Mouse (Mus musculus) Muller cell, postnatal 12 days (primary cell): ENCODE measurements at regions not wholly inside any gene's neighbourhood (a gene's known extent, or its start where the extent isn't known, plus 50 kb on each side); places are given as distances from the start of the nearest gene placed in this dataset.
A peak's percentile ranks its signal among the peaks of the same experiment; 100 is the strongest.

Experiments
- DNase-seq: peaks from one replicate; pipeline ENCODE4 v3.0.0-alpha.2; 2015; ENCODE audit errors: inconsistent ontology term

- peak; percentile 13 for DNase-seq
These were observed 119.1 kb upstream of the Nbea start for GRCm38 (mm10) chr3:56302346-56303185.

- DNase-seq: no peak
These were observed 117.3 kb upstream of the Nbea start for GRCm38 (mm10) chr3:56300769-56301168.

GRCm38 (mm10) chr3:56295578-56295977 lies 112.1 kb upstream of the Nbea start:
- no peak for DNase-seq

- no peak for DNase-seq
These were observed 98.0 kb upstream of the Nbea start for GRCm38 (mm10) chr3:56281507-56281906.

- no peak for DNase-seq
These were observed 96.9 kb upstream of the Nbea start for GRCm38 (mm10) chr3:56280330-56280957.

- DNase-seq: no peak
These were observed 89.1 kb upstream of the Nbea start for GRCm38 (mm10) chr3:56272587-56272986.

- peak; percentile 50 for DNase-seq
These were observed 86.8 kb upstream of the Nbea start for GRCm38 (mm10) chr3:56270241-56270830.

- peak; percentile 91 for DNase-seq
These were observed 78.5 kb upstream of the Nbea start for GRCm38 (mm10) chr3:56261800-56262561.

- DNase-seq: no peak
These were observed 72.8 kb upstream of the Nbea start for GRCm38 (mm10) chr3:56256271-56256670.

- peak; percentile 56 for DNase-seq
These were observed 60.9 kb upstream of the Nbea start for GRCm38 (mm10) chr3:56244370-56244769.

GRCm38 (mm10) chr3:56238228-56238627 lies 54.7 kb upstream of the Nbea start:
- no peak for DNase-seq

GRCm38 (mm10) chr3:56236163-56236562 lies 52.7 kb upstream of the Nbea start:
- DNase-seq: peak; percentile 28
